Mouse (Mus musculus) lung, adult 2 months (tissue): ENCODE measurements around the gene Slc16a12.

ENCODE experiments used
- CTCF ChIP-seq: fragments of 200-500 bp; IDR thresholded peaks from 2 replicates; pipeline ENCODE4 v1.5.1; 2011; ENCODE audit warnings: mild to moderate bottlenecking, low read length, control low read depth; ENCODE audit not compliant: insufficient read depth
- POLR2A ChIP-seq: fragments of 200-500 bp; IDR thresholded peaks from 2 replicates; pipeline ENCODE4 v1.6.1; 2011; ENCODE audit warnings: low read depth, mild to moderate bottlenecking, control low read depth, low read length, borderline replicate concordance; ENCODE audit errors: extremely low read depth

- TF ChIP-seq CTCF (no peak), POLR2A (no peak)
Measured at GRCm38 (mm10) chr19:34745012-34745411, 2.1 kb downstream of the Slc16a12 start.
